Comparison of ENCODE assay signal across 8 mouse cellular contexts in the genomic region with DNA sequence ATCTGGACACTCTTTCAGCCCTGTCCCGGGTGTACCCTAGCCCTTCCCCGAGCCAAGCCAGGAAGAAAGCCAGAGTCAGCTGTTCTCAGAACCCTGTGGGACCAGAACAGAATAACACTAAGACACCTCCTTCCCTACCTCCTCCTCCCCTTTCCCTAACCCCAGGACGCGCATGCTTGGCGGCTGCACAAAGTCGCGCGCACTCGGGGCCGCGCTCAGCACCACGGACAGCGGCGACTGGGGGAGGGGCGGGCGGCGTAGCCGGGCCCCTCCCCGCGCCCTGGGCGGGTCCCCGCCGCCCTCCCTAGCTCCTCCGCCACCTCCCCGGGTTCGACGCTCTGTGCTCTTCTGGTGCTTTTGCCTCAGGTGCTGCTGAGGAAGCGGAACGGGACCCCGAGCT. TPM values are rescaled to one million over a fixed set of nuclear protein-coding genes. Genes with fewer than 3 reads are reported as not detected.
A peak's percentile ranks its signal among the peaks of the same experiment; 100 is the strongest.
DNase-seq lines count a peak whose midpoint lies in the region; ATAC-seq lines count a peak whose summit lies in the region.

No protein-coding gene starts in this region.

- no peaks in the 10 kb centered on the region for H3K27me3 ChIP-seq in forebrain, embryonic 14.5 days (replicated peaks; ENCODE audit: control insufficient read depth, insufficient read depth, low read length)
- no peaks in the 10 kb centered on the region for H3K27me3 ChIP-seq in hindbrain, embryonic 11.5 days (ENCODE audit: control insufficient read depth, insufficient read depth, low read length)
- H3K27me3 ChIP-seq in lung, embryonic 15.5 days = no peaks in the 10 kb centered on the region; the same call in 1 of the 2 replicates

- DNase-seq in ZHBTc4 (ENCODE audit: low read depth, low spot score) = peak; percentile 84
- peak; percentile 86 for DNase-seq in cerebellum, adult 11 months
- peak; percentile 77 for DNase-seq in forebrain, embryonic 14.5 days (ENCODE audit: low spot score)
- DNase-seq in hindbrain, embryonic 11.5 days (ENCODE audit: low spot score) = peak; percentile 84
- DNase-seq in layer of hippocampus, postnatal 10 days (ENCODE audit: low spot score in 2 of 2) = peak; percentile 82 to 85
- peak; percentile 82 for DNase-seq in retina, postnatal 1 day

- peaks cover 30% of the 10 kb centered on the region for H3K36me3 ChIP-seq in forebrain, embryonic 14.5 days (ENCODE audit: control insufficient read depth, insufficient read depth, low read length)
- 0 out of 2 replicates have a peak, but pooled peaks cover 2% of the 10 kb centered on the region for H3K36me3 ChIP-seq in hindbrain, embryonic 11.5 days (ENCODE audit: control insufficient read depth, insufficient read depth, low read length)
- H3K36me3 ChIP-seq in lung, embryonic 15.5 days = peaks cover 7% of the 10 kb centered on the region; the same call in 1 of the 2 replicates

- H3K9me3 ChIP-seq in forebrain, embryonic 14.5 days (replicated peaks; ENCODE audit: control insufficient read depth, low read length) = no peaks in the 10 kb centered on the region
- no peaks in the 10 kb centered on the region for H3K9me3 ChIP-seq in hindbrain, embryonic 11.5 days (ENCODE audit: control insufficient read depth, low read length)
- no peaks in the 10 kb centered on the region for H3K9me3 ChIP-seq in lung, embryonic 15.5 days

- H3K27ac ChIP-seq in forebrain, embryonic 14.5 days (ENCODE audit: low read depth, low read length) = peak overlapping the region; percentile 39; the same call in 1 of the 2 replicates
- peak overlapping the region; percentile 70 for H3K27ac ChIP-seq in hindbrain, embryonic 11.5 days (ENCODE audit: low read depth, low read length)
- no peak overlapping the region for H3K27ac ChIP-seq in lung, embryonic 15.5 days

- H3K4me1 ChIP-seq in forebrain, embryonic 14.5 days (ENCODE audit: control insufficient read depth, insufficient read depth, low read length) = peaks cover 7% of the 10 kb centered on the region; the same call in 1 of the 2 replicates
- peaks cover 4% of the 10 kb centered on the region for H3K4me1 ChIP-seq in hindbrain, embryonic 11.5 days (replicated peaks; ENCODE audit: control insufficient read depth, insufficient read depth, low read length)
- H3K4me1 ChIP-seq in lung, embryonic 15.5 days = peaks cover 14% of the 10 kb centered on the region

- peak overlapping the region; percentile 58 for H3K4me3 ChIP-seq in forebrain, embryonic 14.5 days (ENCODE audit: low read depth, low read length)
- H3K4me3 ChIP-seq in hindbrain, embryonic 11.5 days (ENCODE audit: low read depth, low read length) = peak overlapping the region; percentile 43
- peak overlapping the region; percentile 44 for H3K4me3 ChIP-seq in lung, embryonic 15.5 days

- peak overlapping the region; percentile 77 for H3K9ac ChIP-seq in forebrain, embryonic 14.5 days (ENCODE audit: low read length)
- H3K9ac ChIP-seq in hindbrain, embryonic 11.5 days (ENCODE audit: low read depth, low read length) = peak overlapping the region; percentile 64
- H3K9ac ChIP-seq in lung, embryonic 15.5 days = peak overlapping the region; percentile 5; the same call in 1 of the 2 replicates

- H3K4me2 ChIP-seq in forebrain, embryonic 14.5 days (ENCODE audit: low read length) = peak overlapping the region; percentile 85
- H3K4me2 ChIP-seq in hindbrain, embryonic 11.5 days (replicated peaks; ENCODE audit: low read depth, low read length) = peak overlapping the region; percentile 86
- H3K4me2 ChIP-seq in lung, embryonic 15.5 days = peak overlapping the region; percentile 88

- 3% methylated on average over 26 of the region's 30 CpGs for WGBS in forebrain, embryonic 14.5 days
- WGBS in hindbrain, embryonic 11.5 days = 17% methylated on average over 6 of the region's 30 CpGs
- WGBS in lung, embryonic 15.5 days = 4% methylated on average over 27 of the region's 30 CpGs

- peak; percentile 74 for ATAC-seq in forebrain, embryonic 14.5 days
- ATAC-seq in hindbrain, embryonic 11.5 days (ENCODE audit: low FRiP score) = peak; percentile 62
- peak; percentile 25; the same call in 1 of the 2 replicates for ATAC-seq in lung, embryonic 15.5 days (ENCODE audit: borderline replicate concordance, extremely low read depth, low FRiP score, low TSS enrichment)
- no peak for ATAC-seq in activated CD4-positive, CD25-positive, alpha-beta regulatory T cell, adult 4 months

RNA-seq across cellular contexts. Expression of a gene that starts 7.3 kb away (rescaled TPM):
- 79.7 and 89.5 TPM in 2 replicates for polyA plus RNA-seq in forebrain, embryonic 14.5 days (2014; fragmentation: Nextera tagmentation; extraction: Ambion mirVana)
- polyA plus RNA-seq in hindbrain, embryonic 11.5 days (2014; fragmentation: Nextera tagmentation; extraction: Ambion mirVana) = 70.0 and 74.1 TPM in 2 replicates
- 10 to 100 TPM; 45.4 to 49.4 TPM for total RNA-seq in layer of hippocampus, postnatal 10 days (2021)
- 61.7 and 66.5 TPM in 2 replicates for polyA plus RNA-seq in lung, embryonic 15.5 days (2015; fragmentation: Nextera tagmentation; extraction: Ambion mirVana)
- polyA plus RNA-seq in activated CD4-positive, CD25-positive, alpha-beta regulatory T cell, adult 4 months (2017; shearing (Covaris generic)) = 10 to 100 TPM; 50.0 to 57.3 TPM

RNA-seq across cellular contexts. Expression of a gene that starts 7.3 kb away (rescaled TPM):
- 48.1 and 54.6 TPM in 2 replicates for polyA plus RNA-seq in forebrain, embryonic 14.5 days (2014; fragmentation: Nextera tagmentation; extraction: Ambion mirVana)
- polyA plus RNA-seq in hindbrain, embryonic 11.5 days (2014; fragmentation: Nextera tagmentation; extraction: Ambion mirVana) = 25.9 and 26.8 TPM in 2 replicates
- total RNA-seq in layer of hippocampus, postnatal 10 days (2021) = 10 to 100 TPM; 38.6 to 39.7 TPM
- polyA plus RNA-seq in lung, embryonic 15.5 days (2015; fragmentation: Nextera tagmentation; extraction: Ambion mirVana) = 16.3 and 17.6 TPM in 2 replicates
- 10 to 100 TPM; 10.8 to 13.8 TPM for polyA plus RNA-seq in activated CD4-positive, CD25-positive, alpha-beta regulatory T cell, adult 4 months (2017; shearing (Covaris generic))

RNA-seq across cellular contexts. Expression of a gene that starts 7.6 kb away (rescaled TPM):
- polyA plus RNA-seq in forebrain, embryonic 14.5 days (2014; fragmentation: Nextera tagmentation; extraction: Ambion mirVana) = 6.0 and 8.4 TPM in 2 replicates
- polyA plus RNA-seq in hindbrain, embryonic 11.5 days (2014; fragmentation: Nextera tagmentation; extraction: Ambion mirVana) = 3.9 TPM in 2 replicates
- total RNA-seq in layer of hippocampus, postnatal 10 days (2021) = 10 to 100 TPM; 48.6 to 52.4 TPM
- 0.77 and 1.4 TPM in 2 replicates for polyA plus RNA-seq in lung, embryonic 15.5 days (2015; fragmentation: Nextera tagmentation; extraction: Ambion mirVana)
- 1 to 10 TPM; 6.0 to 7.9 TPM for polyA plus RNA-seq in activated CD4-positive, CD25-positive, alpha-beta regulatory T cell, adult 4 months (2017; shearing (Covaris generic))

RNA-seq across cellular contexts. Expression of a gene that starts 13.8 kb away (rescaled TPM):
- polyA plus RNA-seq in forebrain, embryonic 14.5 days (2014; fragmentation: Nextera tagmentation; extraction: Ambion mirVana) = 0.20 and 0.34 TPM in 2 replicates
- polyA plus RNA-seq in hindbrain, embryonic 11.5 days (2014; fragmentation: Nextera tagmentation; extraction: Ambion mirVana) = 0.31 TPM in 1 of 2 replicates, not detected in the other
- not detected for total RNA-seq in layer of hippocampus, postnatal 10 days (2021)
- polyA plus RNA-seq in lung, embryonic 15.5 days (2015; fragmentation: Nextera tagmentation; extraction: Ambion mirVana) = 0.17 TPM in 1 of 2 replicates, not detected in the other
- polyA plus RNA-seq in activated CD4-positive, CD25-positive, alpha-beta regulatory T cell, adult 4 months (2017; shearing (Covaris generic)) = not detected

RNA-seq across cellular contexts. Expression of a gene that starts 14.4 kb away (rescaled TPM):
- 18.9 and 19.0 TPM in 2 replicates for polyA plus RNA-seq in forebrain, embryonic 14.5 days (2014; fragmentation: Nextera tagmentation; extraction: Ambion mirVana)
- polyA plus RNA-seq in hindbrain, embryonic 11.5 days (2014; fragmentation: Nextera tagmentation; extraction: Ambion mirVana) = 26.4 and 27.9 TPM in 2 replicates
- total RNA-seq in layer of hippocampus, postnatal 10 days (2021) = 10 to 100 TPM; 11.3 to 13.2 TPM
- 27.3 and 28.9 TPM in 2 replicates for polyA plus RNA-seq in lung, embryonic 15.5 days (2015; fragmentation: Nextera tagmentation; extraction: Ambion mirVana)
- polyA plus RNA-seq in activated CD4-positive, CD25-positive, alpha-beta regulatory T cell, adult 4 months (2017; shearing (Covaris generic)) = 1 to 10 TPM; 1.4 to 3.8 TPM

Comparison
In these comparisons a context has a peak if more than half of its experiments do, and no peak if none do; other contexts are left out.
1. H3K9ac ChIP-seq: peak in every context shown above with its lines; median percentile 77 in forebrain, embryonic 14.5 days; 64 in hindbrain, embryonic 11.5 days; 5 in lung, embryonic 15.5 days.